Mouse (Mus musculus) myocyte (in vitro differentiated cells): Measurements from ENCODE around the gene Ifne.

Source experiments
- E2F4 ChIP-seq: IDR thresholded peaks from one replicate; pipeline ENCODE4 v1.6.1; 2011; ENCODE audit warnings: mild to moderate bottlenecking, control low read depth, moderate library complexity; ENCODE audit not compliant: insufficient read depth
- MYOD1 ChIP-seq, 3 experiments: IDR thresholded peaks; one replicate each; pipeline ENCODE4 v1.6.1; 2011; ENCODE audit warnings: control low read depth in 2 of 3, low read depth in 2 of 3, mild to moderate bottlenecking in 2 of 3, moderate library complexity in 1 of 3; ENCODE audit not compliant: insufficient read length in 2 of 3, control insufficient read depth in 1 of 3
- POLR2A ChIP-seq: IDR thresholded peaks from one replicate; pipeline ENCODE4 v1.6.1; 2011; ENCODE audit warnings: low read depth, mild to moderate bottlenecking, control low read depth, moderate library complexity; ENCODE audit not compliant: insufficient read length
- POLR2AphosphoS2 ChIP-seq: IDR thresholded peaks from one replicate; pipeline ENCODE4 v1.6.1; 2011; ENCODE audit warnings: low read depth, control low read depth; ENCODE audit not compliant: insufficient read length
- TCF3 ChIP-seq: IDR thresholded peaks from one replicate; pipeline ENCODE4 v1.6.1; 2011; ENCODE audit warnings: low read depth, control low read depth; ENCODE audit not compliant: insufficient read length
- USF1 ChIP-seq: IDR thresholded peaks from one replicate; pipeline ENCODE4 v1.6.1; 2011; ENCODE audit warnings: low read depth, mild to moderate bottlenecking, control low read depth, moderate library complexity

- TF ChIP-seq USF1 (no peak), POLR2A (no peak), E2F4 (no peak), MYOD1 (IDR thresholded peaks at IDR 0.05; ENCODE audit: control insufficient read depth in 1 of 3, insufficient read length in 2 of 3, low read depth in 2 of 3) (no peak), POLR2AphosphoS2 (no peak), TCF3 (no peak)
Observed at GRCm38 (mm10) chr4:88840058-88840457, 39.9 kb downstream of the Ifne start.
